Mouse (Mus musculus) left cerebral cortex, postnatal 25 days (tissue): ENCODE measurements around the gene Olfr373. TPM values are rescaled to one million over a fixed set of nuclear protein-coding genes. Genes with fewer than 3 reads are reported as not detected.

Experiments
- total RNA-seq, 2 experiments: library from RNA; stranded (reverse); gene quantifications; 2 replicates each; pipeline ENCODE4 v1.2.3; 2021

The Olfr373 gene
- total RNA-seq, 2 experiments from 2014 or later = not detected

Other genes with a start within 250 kb of the Olfr373 start
- gene Zfp709, start 201.2 kb upstream of the Olfr373 start, total RNA-seq = 10 to 100 TPM; 10.7 to 12.4 TPM
- gene Zfp882, start 174.6 kb upstream of the Olfr373 start, total RNA-seq = 10 to 100 TPM; 11.4 to 12.2 TPM
- gene Zfp617, start 174.5 kb upstream of the Olfr373 start, total RNA-seq = 10 to 100 TPM; 30.6 to 31.2 TPM
- 10 to 100 TPM; 13.5 to 14.2 TPM for gene Zfp961, start 132.1 kb upstream of the Olfr373 start, total RNA-seq
- gene Cyp4f18, start 73.6 kb upstream of the Olfr373 start, total RNA-seq = not detected
- not detected for gene Olfr372, start 42.0 kb upstream of the Olfr373 start, total RNA-seq
- gene Olfr374, start 23.9 kb downstream of the Olfr373 start, total RNA-seq = not detected
- 10 to 100 TPM; 30.2 to 30.9 TPM for gene Tpm4, start 51.8 kb downstream of the Olfr373 start, total RNA-seq
- 10 to 100 TPM; 40.9 to 41.9 TPM for gene Rab8a, start 78.0 kb downstream of the Olfr373 start, total RNA-seq
- gene Hsh2d, start 106.5 kb downstream of the Olfr373 start, total RNA-seq = not detected
- under 1 TPM in 1 of 2 experiments, not detected in 1; 0.53 TPM for gene Cib3, start 129.7 kb downstream of the Olfr373 start, total RNA-seq
- not detected for gene Gm11034, start 130.5 kb downstream of the Olfr373 start, total RNA-seq
- gene Fam32a, start 136.6 kb downstream of the Olfr373 start, total RNA-seq = 10 to 100 TPM; 54.4 to 54.8 TPM
- 10 to 100 TPM; 84.5 to 91.3 TPM for gene Ap1m1, start 156.8 kb downstream of the Olfr373 start, total RNA-seq
- 1 to 10 TPM; 6.1 to 7.0 TPM for gene Gm10282, start 222.1 kb downstream of the Olfr373 start, total RNA-seq
- gene Klf2, start 235.9 kb downstream of the Olfr373 start, total RNA-seq = 10 to 100 TPM; 13.6 to 18.2 TPM